Mouse (Mus musculus): ENCODE measurements at regions not wholly inside any gene's neighbourhood (a gene's known extent, or its start where the extent isn't known, plus 50 kb on each side); places are given as distances from the start of the nearest gene placed in this dataset.

- DNase-seq (ENCODE audit: extremely low read depth, insufficient read length, low spot score): peak; percentile 11
Observed at GRCm38 (mm10) chr8:49946919-49947612, 1103.3 kb upstream of the Tenm3 start.

GRCm38 (mm10) chr8:49932124-49932523, 1088.4 kb upstream of the Tenm3 start:
- no peak for DNase-seq (ENCODE audit: extremely low read depth, insufficient read length, low spot score)

GRCm38 (mm10) chr8:49926402-49927172, 1082.8 kb upstream of the Tenm3 start:
- no peak for DNase-seq (ENCODE audit: extremely low read depth, insufficient read length, low spot score)

GRCm38 (mm10) chr8:49905099-49905498, 1061.3 kb upstream of the Tenm3 start:
- DNase-seq (ENCODE audit: extremely low read depth, insufficient read length, low spot score): no peak

GRCm38 (mm10) chr8:49902032-49902431, 1058.3 kb upstream of the Tenm3 start:
- no peak for DNase-seq (ENCODE audit: extremely low read depth, insufficient read length, low spot score)

- DNase-seq (ENCODE audit: extremely low read depth, insufficient read length, low spot score): no peak
Observed at GRCm38 (mm10) chr8:49901601-49902000, 1057.8 kb upstream of the Tenm3 start.

Measured in 3134 (cell line).